Mouse (Mus musculus): ENCODE data around the gene Irf2bp2.

Gene Irf2bp2

GRCm38 (mm10) chr8:126586101-126586500 lies 7.7 kb downstream of the Irf2bp2 start:
- no peak for DNase-seq

DNA sequence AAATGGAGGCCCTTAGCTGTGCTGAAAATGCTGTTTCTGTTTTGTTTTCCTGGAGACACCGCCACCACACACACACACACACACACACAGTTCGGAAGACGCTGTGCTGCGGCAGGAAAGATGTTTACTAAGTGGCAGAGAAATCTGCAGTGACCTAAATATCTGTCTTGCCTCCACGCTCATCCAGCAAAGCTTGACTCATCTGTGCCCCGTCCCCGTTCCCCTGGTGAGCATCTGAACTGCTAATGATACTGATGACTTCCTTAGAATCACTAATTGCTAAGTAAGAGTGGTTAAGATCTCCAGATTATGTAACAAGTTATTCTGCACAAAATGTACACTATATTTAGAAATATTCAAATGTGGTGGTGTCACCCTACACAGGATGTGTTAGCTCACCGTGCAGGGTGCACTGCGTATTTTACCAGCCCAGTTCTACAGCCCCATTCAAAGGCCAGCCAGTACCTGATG lies 8.2 kb downstream of the Irf2bp2 start:
- peak; percentile 53 to 58 for DNase-seq

GRCm38 (mm10) chr8:126584844-126585231 lies 8.9 kb downstream of the Irf2bp2 start:
- no peak for DNase-seq

DNA sequence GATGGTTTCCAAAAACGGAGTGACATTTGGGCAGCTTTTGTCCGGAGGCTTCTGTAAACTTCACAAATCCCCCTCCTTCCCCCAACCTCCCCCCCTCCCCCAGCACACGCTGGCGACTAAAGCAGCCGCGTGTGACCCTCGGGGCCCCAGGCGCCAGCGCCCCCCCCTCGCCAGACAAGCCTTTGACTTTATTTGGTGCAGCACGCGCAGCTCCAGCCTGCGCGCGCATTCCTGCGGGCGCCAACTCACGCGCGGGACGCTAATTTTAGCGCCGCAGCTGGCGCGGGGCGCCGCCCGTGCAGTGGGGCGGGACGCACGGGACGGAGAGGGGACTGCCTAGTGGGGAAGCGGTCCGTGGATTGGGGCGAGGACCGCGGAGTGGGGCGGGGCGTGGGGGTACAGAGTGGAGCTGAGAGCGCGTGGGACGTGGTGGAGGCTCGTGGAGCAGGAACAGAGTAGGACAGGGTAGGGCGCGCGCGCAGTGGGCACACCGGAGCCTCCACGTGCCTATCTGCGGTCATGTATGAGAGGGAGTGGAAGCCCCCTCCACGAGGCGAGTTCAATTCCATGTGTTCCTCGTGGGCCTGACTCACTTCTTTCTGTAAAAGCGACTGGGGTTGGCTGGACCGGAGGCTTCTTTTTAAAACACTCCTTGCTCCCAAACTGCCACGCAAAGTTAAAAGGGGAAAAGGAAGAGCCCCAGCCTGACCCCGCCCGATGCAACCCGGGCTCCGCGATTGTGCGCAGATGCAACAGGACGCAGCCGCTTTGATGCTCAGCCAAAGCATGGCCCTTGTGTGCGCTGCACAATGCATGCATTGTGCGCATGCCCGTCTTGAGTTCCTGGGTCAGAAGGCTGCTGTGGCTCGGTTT lies 9.6 kb downstream of the Irf2bp2 start:
- peak; percentile 86 to 91 for DNase-seq

GRCm38 (mm10) chr8:126583534-126583933 lies 10.3 kb downstream of the Irf2bp2 start:
- DNase-seq: peak; percentile 29 to 35

DNA sequence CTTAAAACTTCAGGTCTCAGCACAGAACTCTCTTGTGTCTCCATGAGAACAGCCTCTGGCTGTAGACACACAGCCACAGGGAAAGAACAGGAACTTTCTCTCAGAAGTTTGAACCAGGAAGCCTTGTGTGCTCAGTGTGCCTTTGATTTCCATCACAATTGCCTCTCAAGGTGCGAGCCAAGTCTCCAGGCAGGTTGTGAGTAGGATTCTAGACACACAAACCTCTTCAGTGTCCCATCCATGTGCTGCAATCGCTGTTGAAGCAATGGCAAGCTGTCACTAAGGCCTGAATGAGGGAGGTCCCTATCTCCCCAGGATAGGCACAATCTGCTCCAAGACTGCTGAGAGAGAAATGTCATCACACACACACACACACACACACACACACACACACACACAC lies 10.8 kb downstream of the Irf2bp2 start:
- DNase-seq: no peak

DNA sequence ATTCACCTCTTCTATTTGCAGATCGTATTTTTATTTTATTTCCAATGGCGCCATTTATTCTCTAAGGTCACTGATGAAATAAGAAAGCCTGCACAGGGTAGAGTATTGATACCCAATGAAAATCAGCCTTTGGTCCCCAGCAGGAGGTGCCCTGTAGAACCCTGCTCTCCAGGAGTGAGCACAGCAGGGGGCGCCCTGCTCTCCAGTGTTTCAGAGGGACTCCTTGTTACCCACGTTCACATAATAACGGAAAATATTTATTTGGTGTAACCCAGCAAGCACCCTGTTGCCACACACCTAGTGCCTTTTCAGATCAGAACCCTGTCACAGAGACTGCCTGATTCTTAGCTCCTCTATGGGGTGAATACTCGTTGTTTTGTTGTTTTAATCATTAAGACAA lies 11.3 kb downstream of the Irf2bp2 start:
- peak; percentile 86 to 88 for DNase-seq

DNA sequence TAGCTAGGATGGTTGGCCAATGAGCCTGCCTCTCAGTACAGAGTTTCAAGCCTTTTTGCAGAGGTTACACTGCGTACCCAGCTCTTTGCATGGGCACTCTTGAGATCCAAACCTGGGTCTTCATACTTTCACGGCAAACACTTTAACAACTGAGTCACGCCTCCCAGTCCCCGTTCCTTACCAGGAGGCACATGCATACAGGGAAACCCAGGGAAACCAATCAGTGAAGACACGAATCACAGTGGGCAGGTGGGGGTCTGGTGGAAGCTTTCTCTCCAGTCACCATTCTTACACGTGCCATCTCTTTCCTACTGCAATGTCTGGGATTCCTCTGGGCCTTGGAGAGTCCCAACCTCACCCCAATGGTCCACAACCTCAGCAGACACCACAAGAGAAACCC lies 12.1 kb downstream of the Irf2bp2 start:
- DNase-seq: no peak

GRCm38 (mm10) chr8:126580826-126581225 lies 13.0 kb downstream of the Irf2bp2 start:
- no peak for DNase-seq

DNA sequence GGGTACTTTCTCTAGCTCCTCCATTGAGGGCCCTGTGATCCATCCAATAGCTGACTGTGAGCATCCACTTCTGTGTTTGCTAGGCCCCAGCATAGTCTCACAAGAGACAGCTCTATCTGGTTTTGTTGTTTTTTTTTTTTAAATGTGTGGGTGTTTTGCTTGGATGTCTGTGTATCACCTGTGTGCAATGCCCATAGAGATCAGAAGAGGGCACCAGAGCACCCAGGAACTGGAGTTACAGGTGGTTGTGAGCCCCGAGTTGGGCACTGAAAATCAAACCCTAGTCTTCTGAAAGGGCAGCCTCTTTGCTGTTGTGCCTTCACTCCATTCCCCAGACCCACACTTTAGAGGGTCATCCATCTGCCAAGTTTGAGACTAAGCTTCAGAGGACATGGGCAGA lies 13.7 kb downstream of the Irf2bp2 start:
- no peak for DNase-seq

GRCm38 (mm10) chr8:126578641-126579040 lies 15.1 kb downstream of the Irf2bp2 start:
- no peak for DNase-seq

DNA sequence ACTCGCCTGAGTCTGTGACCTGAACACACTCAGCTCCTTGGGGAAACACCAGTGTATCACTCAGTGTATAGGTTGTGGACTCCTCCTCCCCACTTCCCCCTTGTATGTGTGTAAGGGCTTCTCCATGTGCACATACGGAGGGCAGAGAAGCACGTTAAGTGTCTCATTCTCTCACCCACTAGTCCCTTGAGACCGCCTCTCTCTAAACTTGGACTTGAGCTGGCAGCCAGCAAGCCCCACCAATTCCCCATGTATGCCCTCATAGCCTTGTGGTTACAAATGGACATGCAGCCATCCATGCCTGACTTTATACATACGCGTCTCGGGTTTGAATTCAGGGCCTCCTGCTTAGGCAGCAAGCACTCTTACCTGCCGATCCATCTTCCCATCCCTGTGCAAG lies 16.9 kb downstream of the Irf2bp2 start:
- DNase-seq: no peak

- DNase-seq: no peak
Measured at GRCm38 (mm10) chr8:126576086-126576485, 17.7 kb downstream of the Irf2bp2 start.

GRCm38 (mm10) chr8:126574882-126575637 lies 18.7 kb downstream of the Irf2bp2 start:
- no peak for DNase-seq

GRCm38 (mm10) chr8:126573878-126574277 lies 19.9 kb downstream of the Irf2bp2 start:
- DNase-seq: no peak

- no peak for DNase-seq
Measured at GRCm38 (mm10) chr8:126573079-126573694, 20.6 kb downstream of the Irf2bp2 start.

DNA sequence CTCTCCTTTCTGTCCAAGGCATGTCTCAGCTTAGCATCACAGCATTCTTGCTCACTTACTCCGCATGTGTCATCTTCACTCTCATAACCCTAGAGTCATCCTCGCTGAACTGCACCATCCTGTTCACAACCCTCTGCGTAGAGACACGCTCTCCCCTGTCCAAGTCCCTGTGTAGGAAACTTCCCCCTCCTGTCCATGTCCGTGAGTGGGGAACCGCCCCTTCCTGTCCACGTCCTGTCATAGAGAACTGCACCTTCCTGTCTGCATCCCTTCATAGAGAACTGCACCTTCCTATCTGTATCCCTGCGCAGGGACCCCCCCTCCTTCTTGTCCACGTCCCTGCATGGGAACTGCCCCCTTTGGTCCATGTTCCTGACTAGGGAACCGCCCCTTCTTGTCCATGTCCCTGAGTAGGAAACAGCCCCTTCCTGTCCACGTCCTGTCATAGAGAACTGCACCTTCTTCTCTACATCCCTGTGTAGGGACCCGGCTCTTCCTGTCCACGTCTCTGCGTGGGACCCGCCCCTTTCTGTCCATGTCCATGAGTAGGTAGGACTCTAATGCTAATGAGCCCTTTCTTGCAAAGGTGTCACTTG lies 22.6 kb downstream of the Irf2bp2 start:
- DNase-seq: no peak

DNA sequence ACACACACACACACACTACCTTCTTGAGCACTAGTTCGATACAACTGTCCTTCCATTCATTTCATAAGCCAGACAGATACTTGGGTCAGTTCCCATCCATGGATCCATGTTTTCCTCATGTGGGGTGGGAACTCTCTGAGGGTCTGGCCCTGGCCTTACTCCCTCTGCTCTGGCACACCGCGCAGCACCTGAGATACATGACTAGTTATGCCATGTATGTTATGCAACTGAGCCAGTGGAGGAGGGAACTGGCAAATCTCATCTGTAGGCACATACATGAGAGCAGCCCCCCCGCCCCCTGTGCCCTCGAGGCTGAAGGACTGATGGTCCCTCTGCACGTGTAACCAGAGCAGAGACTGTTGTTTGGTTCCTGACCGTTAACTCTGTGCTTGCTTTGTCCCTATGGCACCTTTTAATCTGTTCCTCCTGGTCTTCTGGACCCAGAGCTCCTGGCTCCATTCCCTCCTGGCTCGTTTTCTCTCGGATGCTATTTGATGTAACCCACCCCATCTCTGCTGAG lies 23.2 kb downstream of the Irf2bp2 start:
- DNase-seq: no peak

GRCm38 (mm10) chr8:126570046-126570445 lies 23.7 kb downstream of the Irf2bp2 start:
- no peak for DNase-seq

DNA sequence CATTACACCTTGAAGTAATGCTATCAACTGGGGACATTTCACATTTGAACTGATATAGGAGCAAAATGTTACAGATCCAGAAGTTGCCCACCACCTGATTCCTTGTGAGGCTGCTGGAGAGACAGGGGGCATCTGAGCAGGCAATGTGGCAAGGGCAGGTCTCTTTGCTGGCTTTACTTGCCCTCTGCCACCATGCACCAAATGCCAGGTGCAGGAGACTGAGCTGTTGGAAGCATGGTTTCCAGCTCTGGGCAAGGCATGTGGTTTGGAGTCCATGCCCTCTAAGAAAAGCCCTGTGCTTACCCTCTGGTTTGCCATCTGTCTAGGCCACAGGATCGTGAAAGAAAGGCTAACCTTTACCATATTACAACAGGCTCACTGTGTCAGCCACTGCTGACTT lies 24.1 kb downstream of the Irf2bp2 start:
- DNase-seq: no peak

- no peak for DNase-seq
Measured at GRCm38 (mm10) chr8:126567674-126568073, 26.1 kb downstream of the Irf2bp2 start.

DNA sequence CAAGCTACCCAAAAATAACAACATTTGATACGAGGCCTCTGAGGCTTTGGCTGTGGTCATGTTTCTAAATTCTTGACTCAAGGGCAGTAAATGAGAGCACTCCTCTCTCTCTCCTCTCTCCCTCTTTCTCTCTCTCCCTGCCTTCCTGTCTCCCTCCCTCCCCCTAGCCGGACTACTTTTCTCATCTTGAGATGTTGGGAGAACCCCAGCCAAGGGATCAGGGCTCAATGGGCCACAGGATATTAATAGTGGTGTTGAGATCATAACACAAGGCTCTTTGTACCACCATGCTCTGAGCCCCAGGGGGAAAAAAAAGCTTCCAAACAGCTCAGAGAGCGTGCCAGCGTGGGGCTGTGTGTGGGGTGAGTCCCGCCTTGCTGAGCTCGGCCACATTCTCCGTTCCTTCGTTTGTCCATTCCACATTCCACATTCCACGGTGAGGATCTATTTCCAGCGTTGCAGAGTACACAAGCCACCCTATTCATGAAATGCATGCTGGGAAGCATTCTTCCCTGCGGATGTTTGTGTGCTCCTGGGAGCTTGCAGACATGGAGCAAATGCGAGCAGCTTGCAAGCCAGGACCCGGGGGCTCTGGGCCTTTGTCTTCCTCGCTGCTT lies 27.2 kb downstream of the Irf2bp2 start:
- DNase-seq: no peak
